24 mouse cellular contexts compared by ENCODE assay signal in genomic region chr16:24202653-24203052, GRCm38 (mm10).
A peak's percentile ranks its signal among the peaks of the same experiment; 100 is the strongest.
DNase-seq lines count a peak whose midpoint lies in the region; ATAC-seq and TF ChIP-seq lines count a peak whose summit lies in the region.
"Had no signal": no experiment of that assay in that cellular context is flagged by ENCODE, and none has a peak within 500 bp of the region (broad histone marks: within the 10 kb centered on the region; RNA-seq: fewer than 3 reads in every experiment).

No protein-coding gene starts in this region.

- H3K4me1 ChIP-seq in lung, postnatal 0 days (ENCODE audit: insufficient read depth, low read depth, low read length) = peaks cover 8% of the 10 kb centered on the region; the same call in 1 of the 2 replicates
- peaks cover 3% of the 10 kb centered on the region for H3K4me1 ChIP-seq in lung, adult 2 months (ENCODE audit: control insufficient read depth, insufficient read depth, low read length)
- H3K4me1 ChIP-seq in forebrain, embryonic 12.5 days = no peaks in the 10 kb centered on the region
- H3K4me1 ChIP-seq: forebrain, embryonic 15.5 days had no signal

- H3K36me3 ChIP-seq in lung, postnatal 0 days (ENCODE audit: insufficient read depth, low read length) = no peaks in the 10 kb centered on the region
- no peaks in the 10 kb centered on the region for H3K36me3 ChIP-seq in forebrain, embryonic 12.5 days (replicated peaks)
- H3K36me3 ChIP-seq: embryonic facial prominence, embryonic 10.5 days; forebrain, embryonic 15.5 days; G1E; heart, embryonic 15.5 days; hindbrain, embryonic 10.5 days had no signal

- no peak overlapping the region for H3K4me3 ChIP-seq in lung, postnatal 0 days (ENCODE audit: low read depth, low read length)
- H3K4me3 ChIP-seq in lung, adult 2 months (replicated peaks; ENCODE audit: extremely low read depth, low read depth, low read length) = no peak overlapping the region
- no peak overlapping the region for H3K4me3 ChIP-seq in forebrain, embryonic 12.5 days (replicated peaks)
- H3K4me3 ChIP-seq: embryonic facial prominence, embryonic 10.5 days; forebrain, embryonic 15.5 days; heart, embryonic 15.5 days; hindbrain, embryonic 10.5 days had no signal

- H3K4me2 ChIP-seq in lung, postnatal 0 days (replicated peaks; ENCODE audit: low read depth, low read length) = no peak overlapping the region
- H3K4me2 ChIP-seq in forebrain, embryonic 12.5 days = no peak overlapping the region
- H3K4me2 ChIP-seq: forebrain, embryonic 15.5 days; heart, embryonic 11.5 days; heart, embryonic 15.5 days; hindbrain, embryonic 14.5 days had no signal

- no peaks in the 10 kb centered on the region for H3K27me3 ChIP-seq in lung, postnatal 0 days (replicated peaks; ENCODE audit: insufficient read depth, low read length)
- no peaks in the 10 kb centered on the region for H3K27me3 ChIP-seq in forebrain, embryonic 12.5 days
- H3K27me3 ChIP-seq: forebrain, embryonic 15.5 days; heart, embryonic 15.5 days had no signal

- H3K9me3 ChIP-seq in lung, postnatal 0 days (ENCODE audit: low read length) = no peaks in the 10 kb centered on the region
- no peaks in the 10 kb centered on the region for H3K9me3 ChIP-seq in forebrain, embryonic 12.5 days
- H3K9me3 ChIP-seq: embryonic facial prominence, embryonic 10.5 days; forebrain, embryonic 15.5 days; heart, embryonic 15.5 days; hindbrain, embryonic 10.5 days had no signal

- H3K27ac ChIP-seq in lung, postnatal 0 days (ENCODE audit: low read length) = no peak overlapping the region
- H3K27ac ChIP-seq in forebrain, embryonic 12.5 days = no peak overlapping the region
- H3K27ac ChIP-seq: embryonic facial prominence, embryonic 10.5 days; forebrain, embryonic 15.5 days; heart, embryonic 15.5 days; hindbrain, embryonic 10.5 days; hindbrain, embryonic 14.5 days had no signal

- no peak for TF ChIP-seq CTCF in lung, postnatal 0 days (IDR thresholded peaks at IDR 0.05)
- no peak for TF ChIP-seq CTCF in lung, adult 2 months (IDR thresholded peaks at IDR 0.05; ENCODE audit: insufficient read depth, low read length)

- TF ChIP-seq EP300 in lung, postnatal 0 days (IDR thresholded peaks at IDR 0.05) = no peak

- no peak for TF ChIP-seq POLR2A in lung, adult 2 months (IDR thresholded peaks at IDR 0.05; ENCODE audit: borderline replicate concordance, extremely low read depth, low read depth, low read length)

- DNase-seq in lung, postnatal 0 days (ENCODE audit: low spot score) = peak; percentile 27
- DNase-seq in lung, adult 2 months = no peak
- DNase-seq in 416B (ENCODE audit: low read depth) (peak; percentile 42), adipocyte (ENCODE audit: low spot score) (peak; percentile 37)
- no peak for DNase-seq in retina, embryonic 14.5 days (ENCODE audit: low spot score)
- DNase-seq: adrenal gland, postnatal 10 days; B cell, adult 2 months; cerebellum, adult 11-12 months; cerebellum, adult 9-10 months; cerebellum, postnatal 25 days; gastrocnemius, postnatal 36 days; heart, adult 18-20 months; heart, postnatal 14 days had no signal

- 85% methylated on average over 5 of the region's 5 CpGs for WGBS in lung, postnatal 0 days
- WGBS in lung, adult 2 months = 82% methylated on average over 5 of the region's 5 CpGs
- WGBS in forebrain, embryonic 12.5 days = 92% methylated on average over 5 of the region's 5 CpGs

- no peak for ATAC-seq in lung, postnatal 0 days
- ATAC-seq in megakaryocyte, adult 5-6 weeks (ENCODE audit: poor library complexity, severe bottlenecking) = peak; percentile 67
- no peak for ATAC-seq in megakaryocyte-erythroid progenitor cell, adult 5-6 weeks (replicated peaks; ENCODE audit: low FRiP score, low TSS enrichment, poor library complexity, severe bottlenecking)
- ATAC-seq in forebrain, embryonic 12.5 days (ENCODE audit: low FRiP score) = no peak
- ATAC-seq: CD4-positive, CD25-positive, alpha-beta regulatory T cell, adult 4 months; forebrain, embryonic 15.5 days had no signal

- no peak overlapping the region for H3K9ac ChIP-seq in lung, postnatal 0 days (replicated peaks; ENCODE audit: low read depth)
- H3K9ac ChIP-seq in forebrain, embryonic 12.5 days = no peak overlapping the region
- H3K9ac ChIP-seq: forebrain, embryonic 15.5 days; heart, embryonic 15.5 days; hindbrain, embryonic 14.5 days had no signal

Comparison
In these comparisons a context has a peak if more than half of its experiments do, and no peak if none do; other contexts are left out.
1. DNase-seq: peak in lung, postnatal 0 days (single experiment), 416B (single experiment) and adipocyte (single experiment); none in lung, adult 2 months (single experiment) and retina, embryonic 14.5 days (single experiment).